Mouse (Mus musculus): ENCODE data around the gene Capn8.

Capn8 gene

GRCm38 (mm10) chr1:182543906-182544305 is 20.9 kb upstream of the Capn8 start:
- no peak for DNase-seq (ENCODE audit: inconsistent age in 2 of 2, low spot score in 1 of 2)

GRCm38 (mm10) chr1:182550761-182551160 is 14.0 kb upstream of the Capn8 start:
- DNase-seq (ENCODE audit: inconsistent age in 2 of 2, low spot score in 1 of 2): no peak

GRCm38 (mm10) chr1:182553649-182554375 is 11.0 kb upstream of the Capn8 start:
- peak; percentile 43 to 80 for DNase-seq (ENCODE audit: inconsistent age in 2 of 2, low spot score in 1 of 2)

- no peak for DNase-seq (ENCODE audit: inconsistent age in 2 of 2, low spot score in 1 of 2)
Observed at GRCm38 (mm10) chr1:182558271-182558670, 6.5 kb upstream of the Capn8 start.

- DNase-seq (ENCODE audit: inconsistent age in 2 of 2, low spot score in 1 of 2): no peak
Observed at GRCm38 (mm10) chr1:182559530-182559929, 5.3 kb upstream of the Capn8 start.

- DNase-seq (ENCODE audit: inconsistent age in 2 of 2, low spot score in 1 of 2): peak; percentile 42 to 86
Observed at GRCm38 (mm10) chr1:182560390-182561098, 4.3 kb upstream of the Capn8 start.

GRCm38 (mm10) chr1:182561945-182562514 is 2.8 kb upstream of the Capn8 start:
- DNase-seq (ENCODE audit: inconsistent age in 2 of 2, low spot score in 1 of 2): no peak

GRCm38 (mm10) chr1:182562576-182563370 is 2.0 kb upstream of the Capn8 start:
- no peak for DNase-seq (ENCODE audit: inconsistent age in 2 of 2, low spot score in 1 of 2)

- peak; percentile 63 to 81 for DNase-seq (ENCODE audit: inconsistent age in 2 of 2, low spot score in 1 of 2)
Observed at GRCm38 (mm10) chr1:182565351-182565835, 586 bp downstream of the Capn8 start.

- peak; percentile 23 to 70 for DNase-seq (ENCODE audit: inconsistent age in 2 of 2, low spot score in 1 of 2)
Observed at GRCm38 (mm10) chr1:182571148-182571547, 6.3 kb downstream of the Capn8 start.

GRCm38 (mm10) chr1:182571973-182572372 is 7.2 kb downstream of the Capn8 start:
- DNase-seq (ENCODE audit: inconsistent age in 2 of 2, low spot score in 1 of 2): no peak

GRCm38 (mm10) chr1:182573856-182574665 is 9.3 kb downstream of the Capn8 start:
- no peak for DNase-seq (ENCODE audit: inconsistent age in 2 of 2, low spot score in 1 of 2)

- DNase-seq (ENCODE audit: inconsistent age in 2 of 2, low spot score in 1 of 2): no peak
Observed at GRCm38 (mm10) chr1:182574666-182575049, 9.9 kb downstream of the Capn8 start.

GRCm38 (mm10) chr1:182584169-182584568 is 19.4 kb downstream of the Capn8 start:
- DNase-seq (ENCODE audit: inconsistent age in 2 of 2, low spot score in 1 of 2): no peak

GRCm38 (mm10) chr1:182585162-182585840 is 20.5 kb downstream of the Capn8 start:
- peak in 1 of 2 experiments; percentile 36 for DNase-seq (ENCODE audit: inconsistent age in 2 of 2, low spot score in 1 of 2)

- no peak for DNase-seq (ENCODE audit: inconsistent age in 2 of 2, low spot score in 1 of 2)
Observed at GRCm38 (mm10) chr1:182587706-182588105, 22.9 kb downstream of the Capn8 start.

GRCm38 (mm10) chr1:182591491-182591890 is 26.7 kb downstream of the Capn8 start:
- no peak for DNase-seq (ENCODE audit: inconsistent age in 2 of 2, low spot score in 1 of 2)

- no peak for DNase-seq (ENCODE audit: inconsistent age in 2 of 2, low spot score in 1 of 2)
Observed at GRCm38 (mm10) chr1:182592436-182592835, 27.6 kb downstream of the Capn8 start.

- no peak for DNase-seq (ENCODE audit: inconsistent age in 2 of 2, low spot score in 1 of 2)
Observed at GRCm38 (mm10) chr1:182605330-182606150, 40.7 kb downstream of the Capn8 start.
